Mouse (Mus musculus): ENCODE results near the gene Pex16. TPM values are rescaled to one million over a fixed set of nuclear protein-coding genes. Genes with fewer than 3 reads are reported as not detected.
"Not testable (repeated sequence)": the region's sequence is repeated elsewhere in the genome, so short reads cannot be mapped to it uniquely, and the experiment has no call there.

Pex16 gene
- polyA plus RNA-seq, 1 experiment from 2014 or later, result 18.2 TPM

- Histone ChIP-seq H3K9me3 (ENCODE audit: control insufficient read depth, low read length) (no peaks in the 10 kb centered on the region), H3K27ac (ENCODE audit: low read depth, low read length) (no peak overlapping the region), H3K9ac (ENCODE audit: low read length) (no peak overlapping the region), H3K4me1 (replicated peaks; ENCODE audit: control insufficient read depth, insufficient read depth, low read length) (peaks cover 21% of the 10 kb centered on the region), H3K4me3 (ENCODE audit: low read depth, low read length) (no peak overlapping the region), H3K27me3 (ENCODE audit: control insufficient read depth, insufficient read depth, low read length) (no peaks in the 10 kb centered on the region), H3K36me3 (ENCODE audit: control insufficient read depth, insufficient read depth, low read length) (no peaks in the 10 kb centered on the region), H3K4me2 (ENCODE audit: low read depth, low read length, severe bottlenecking) (no peak overlapping the region)
- 90% methylated on average over 3 of the region's 3 CpGs for WGBS
- no peak for ATAC-seq (replicated peaks; ENCODE audit: low FRiP score)
- DNase-seq (ENCODE audit: low spot score), result no peak
Observed at GRCm38 (mm10) chr2:92395535-92395934, 21.1 kb downstream of the Pex16 start.

GRCm38 (mm10) chr2:92397436-92397835 lies 23.0 kb downstream of the Pex16 start:
- WGBS, result 94% methylated on average over 1 of the region's 1 CpGs
- Histone ChIP-seq H3K4me3 (ENCODE audit: low read depth, low read length) (no peak overlapping the region), H3K4me1 (replicated peaks; ENCODE audit: control insufficient read depth, insufficient read depth, low read length) (peaks cover 12% of the 10 kb centered on the region), H3K27me3 (ENCODE audit: control insufficient read depth, insufficient read depth, low read length) (no peaks in the 10 kb centered on the region), H3K9ac (ENCODE audit: low read length) (no peak overlapping the region), H3K27ac (ENCODE audit: low read depth, low read length) (no peak overlapping the region), H3K9me3 (ENCODE audit: control insufficient read depth, low read length) (no peaks in the 10 kb centered on the region), H3K36me3 (ENCODE audit: control insufficient read depth, insufficient read depth, low read length) (no peaks in the 10 kb centered on the region), H3K4me2 (ENCODE audit: low read depth, low read length, severe bottlenecking) (no peak overlapping the region)
- ATAC-seq (replicated peaks; ENCODE audit: low FRiP score) (no peak), DNase-seq (ENCODE audit: low spot score) (no peak)

- not testable (repeated sequence) for H3K9ac ChIP-seq (ENCODE audit: low read length); H3K4me1 ChIP-seq (replicated peaks; ENCODE audit: control insufficient read depth, insufficient read depth, low read length)
Observed at GRCm38 (mm10) chr2:92399877-92400276, 25.4 kb downstream of the Pex16 start.

GRCm38 (mm10) chr2:92400682-92401081 lies 26.2 kb downstream of the Pex16 start:
- no peak overlapping the region for H3K27ac ChIP-seq (ENCODE audit: low read depth, low read length)
- peak overlapping the region; percentile 84 for H3K4me2 ChIP-seq (ENCODE audit: low read depth, low read length, severe bottlenecking)
- no peaks in the 10 kb centered on the region for H3K27me3 ChIP-seq (ENCODE audit: control insufficient read depth, insufficient read depth, low read length)
- H3K36me3 ChIP-seq (ENCODE audit: control insufficient read depth, insufficient read depth, low read length), result no peaks in the 10 kb centered on the region; the same call in 1 of the 2 replicates
- no peak for DNase-seq (ENCODE audit: low spot score)
- H3K9ac ChIP-seq (ENCODE audit: low read length), result peak overlapping the region; percentile 88
- peaks cover 6% of the 10 kb centered on the region; the same call in 1 of the 2 replicates for H3K4me1 ChIP-seq (replicated peaks; ENCODE audit: control insufficient read depth, insufficient read depth, low read length)
- WGBS, result 2% methylated on average over 22 of the region's 22 CpGs
- ATAC-seq (replicated peaks; ENCODE audit: low FRiP score), result peak; percentile 37; the same call in 1 of the 2 replicates
- H3K9me3 ChIP-seq (ENCODE audit: control insufficient read depth, low read length), result no peaks in the 10 kb centered on the region
- peak overlapping the region; percentile 72 for H3K4me3 ChIP-seq (ENCODE audit: low read depth, low read length)

More at GRCm38 (mm10) chr2:92399877-92400276, 25.4 kb downstream of the Pex16 start:
- H3K4me2 ChIP-seq (ENCODE audit: low read depth, low read length, severe bottlenecking); H3K4me3 ChIP-seq (ENCODE audit: low read depth, low read length); H3K36me3 ChIP-seq (ENCODE audit: control insufficient read depth, insufficient read depth, low read length); DNase-seq (ENCODE audit: low spot score); H3K9me3 ChIP-seq (ENCODE audit: control insufficient read depth, low read length); H3K27ac ChIP-seq (ENCODE audit: low read depth, low read length); H3K27me3 ChIP-seq (ENCODE audit: control insufficient read depth, insufficient read depth, low read length); ATAC-seq (replicated peaks; ENCODE audit: low FRiP score): not testable (repeated sequence)
- WGBS, result 50% methylated on average over 4 of the region's 4 CpGs

- Histone ChIP-seq H3K4me1 (replicated peaks; ENCODE audit: control insufficient read depth, insufficient read depth, low read length) (peaks cover 6% of the 10 kb centered on the region; the same call in 1 of the 2 replicates), H3K9me3 (ENCODE audit: control insufficient read depth, low read length) (no peaks in the 10 kb centered on the region), H3K27ac (ENCODE audit: low read depth, low read length) (no peak within 1 kb of the TSS), H3K4me2 (ENCODE audit: low read depth, low read length, severe bottlenecking) (peak within 1 kb of the TSS; percentile 84), H3K9ac (ENCODE audit: low read length) (peak within 1 kb of the TSS; percentile 88), H3K36me3 (ENCODE audit: control insufficient read depth, insufficient read depth, low read length) (no peaks in the 10 kb centered on the region; the same call in 1 of the 2 replicates), H3K4me3 (ENCODE audit: low read depth, low read length) (peak within 1 kb of the TSS; percentile 72), H3K27me3 (ENCODE audit: control insufficient read depth, insufficient read depth, low read length) (no peaks in the 10 kb centered on the region)
- 3% methylated on average over 28 of the region's 59 CpGs for WGBS
- ATAC-seq (replicated peaks; ENCODE audit: low FRiP score) (peak; percentile 84), DNase-seq (ENCODE audit: low spot score) (peak; percentile 78)
Observed at GRCm38 (mm10) chr2:92401091-92401561, 26.6 kb downstream of the Pex16 start, which contains the start of gene Mapk8ip1. Gene Mapk8ip1, minus strand, starts transcription at chr2:92401263.

- Histone ChIP-seq H3K27ac (ENCODE audit: low read depth, low read length) (no peak overlapping the region), H3K4me2 (ENCODE audit: low read depth, low read length, severe bottlenecking) (no peak overlapping the region), H3K27me3 (ENCODE audit: control insufficient read depth, insufficient read depth, low read length) (no peaks in the 10 kb centered on the region), H3K9ac (ENCODE audit: low read length) (no peak overlapping the region), H3K36me3 (ENCODE audit: control insufficient read depth, insufficient read depth, low read length) (no peaks in the 10 kb centered on the region; the same call in 1 of the 2 replicates), H3K9me3 (ENCODE audit: control insufficient read depth, low read length) (no peaks in the 10 kb centered on the region), H3K4me1 (replicated peaks; ENCODE audit: control insufficient read depth, insufficient read depth, low read length) (peaks cover 6% of the 10 kb centered on the region; the same call in 1 of the 2 replicates), H3K4me3 (ENCODE audit: low read depth, low read length) (no peak overlapping the region)
- WGBS, result 82% methylated on average over 4 of the region's 4 CpGs
- DNase-seq (ENCODE audit: low spot score) (no peak), ATAC-seq (replicated peaks; ENCODE audit: low FRiP score) (no peak)
Observed at GRCm38 (mm10) chr2:92402591-92403326, 28.3 kb downstream of the Pex16 start.

GRCm38 (mm10) chr2:92403776-92404319 lies 29.4 kb downstream of the Pex16 start:
- 88% methylated on average over 5 of the region's 5 CpGs for WGBS
- no peak overlapping the region for H3K9ac ChIP-seq (ENCODE audit: low read length)
- no peaks in the 10 kb centered on the region; the same call in 1 of the 2 replicates for H3K36me3 ChIP-seq (ENCODE audit: control insufficient read depth, insufficient read depth, low read length)
- H3K4me2 ChIP-seq (ENCODE audit: low read depth, low read length, severe bottlenecking), result no peak overlapping the region
- no peaks in the 10 kb centered on the region for H3K27me3 ChIP-seq (ENCODE audit: control insufficient read depth, insufficient read depth, low read length)
- H3K4me1 ChIP-seq (replicated peaks; ENCODE audit: control insufficient read depth, insufficient read depth, low read length), result peaks cover 6% of the 10 kb centered on the region; the same call in 1 of the 2 replicates
- ATAC-seq (replicated peaks; ENCODE audit: low FRiP score) (no peak), DNase-seq (ENCODE audit: low spot score) (no peak)
- no peak overlapping the region for H3K4me3 ChIP-seq (ENCODE audit: low read depth, low read length)
- H3K9me3 ChIP-seq (ENCODE audit: control insufficient read depth, low read length), result no peaks in the 10 kb centered on the region
- H3K27ac ChIP-seq (ENCODE audit: low read depth, low read length), result no peak overlapping the region

GRCm38 (mm10) chr2:92404737-92405136 lies 30.3 kb downstream of the Pex16 start:
- Histone ChIP-seq H3K4me2 (ENCODE audit: low read depth, low read length, severe bottlenecking) (no peak overlapping the region), H3K9me3 (ENCODE audit: control insufficient read depth, low read length) (no peaks in the 10 kb centered on the region), H3K4me3 (ENCODE audit: low read depth, low read length) (no peak overlapping the region), H3K4me1 (replicated peaks; ENCODE audit: control insufficient read depth, insufficient read depth, low read length) (peaks cover 6% of the 10 kb centered on the region; the same call in 1 of the 2 replicates), H3K27ac (ENCODE audit: low read depth, low read length) (no peak overlapping the region), H3K9ac (ENCODE audit: low read length) (no peak overlapping the region), H3K27me3 (ENCODE audit: control insufficient read depth, insufficient read depth, low read length) (no peaks in the 10 kb centered on the region), H3K36me3 (ENCODE audit: control insufficient read depth, insufficient read depth, low read length) (no peaks in the 10 kb centered on the region; the same call in 1 of the 2 replicates)
- 83% methylated on average over 6 of the region's 6 CpGs for WGBS
- ATAC-seq (replicated peaks; ENCODE audit: low FRiP score) (no peak), DNase-seq (ENCODE audit: low spot score) (no peak)

Data from forebrain, embryonic 11.5 days (tissue).